Mouse (Mus musculus): ENCODE data around the gene Bex3.

The Bex3 gene

DNA sequence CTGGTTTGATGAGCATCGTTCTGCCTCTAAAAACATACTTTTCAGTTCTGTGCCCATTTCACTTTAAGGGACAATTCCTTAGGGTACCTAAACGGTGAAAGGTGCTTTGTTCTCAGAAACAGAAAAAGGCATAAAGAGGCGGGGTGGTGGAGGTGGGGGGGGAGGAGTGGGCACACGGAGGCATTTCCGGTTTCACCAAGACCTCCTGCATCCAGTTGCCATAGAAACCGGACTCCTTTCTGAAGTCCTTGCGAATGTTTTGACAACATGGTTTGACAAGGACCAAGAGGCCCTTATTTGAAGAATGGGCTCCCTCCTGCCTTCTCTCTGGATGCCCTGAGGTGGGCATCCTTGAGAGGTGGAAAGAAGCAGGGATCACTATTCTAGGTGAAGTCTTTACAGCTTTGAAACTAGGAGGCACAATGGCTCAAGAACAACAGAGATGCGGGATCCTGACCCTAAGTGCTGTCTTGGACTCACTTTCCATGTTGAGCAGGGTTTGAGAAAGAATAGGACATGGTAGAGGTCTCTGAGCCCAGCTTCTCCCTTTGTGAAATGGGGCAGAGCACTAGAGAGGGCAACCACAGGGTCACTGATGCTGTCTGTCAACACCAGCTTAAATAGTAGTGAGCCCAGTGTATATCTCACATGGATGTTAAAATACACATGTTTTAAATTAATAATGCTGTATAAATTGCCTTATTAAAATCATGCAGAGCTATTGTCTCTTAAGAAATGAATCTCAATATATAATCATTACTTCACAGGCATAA lies 43.9 kb downstream of the Bex3 start:
- no peak for DNase-seq (ENCODE audit: low read depth, low spot score)

- DNase-seq (ENCODE audit: low read depth, low spot score) = no peak
These were observed 49.9 kb downstream of the Bex3 start for GRCm38 (mm10) chrX:136319953-136320352.

Data from c-Kit-negative CD71-positive TER-119-positive erythroid progenitor cells, embryonic 14.5 days (primary cell).